Mouse (Mus musculus) brain, embryonic 18.5 days (tissue): ENCODE measurements around the gene Foxd4.
"Not testable (repeated sequence)": the region's sequence is repeated elsewhere in the genome, so short reads cannot be mapped to it uniquely, and the experiment has no call there.

Experiments used
- DNase-seq: peaks from one replicate; pipeline ENCODE4 v3.0.0-alpha.2; 2012; ENCODE audit warnings: low read depth, low spot score

Foxd4 gene

GRCm38 (mm10) chr19:24875129-24875870, 25.7 kb downstream of the Foxd4 start, which contains the start of gene Gm10053:
TSS of gene Gm10053 (plus strand) at chr19:24875686.
- DNase-seq, result not testable (repeated sequence)

GRCm38 (mm10) chr19:24873873-24874272, 27.1 kb downstream of the Foxd4 start:
- no peak for DNase-seq

GRCm38 (mm10) chr19:24871037-24871635, 29.9 kb downstream of the Foxd4 start:
- DNase-seq, result peak; percentile 34

GRCm38 (mm10) chr19:24865436-24865835, 35.6 kb downstream of the Foxd4 start:
- DNase-seq, result no peak

GRCm38 (mm10) chr19:24861612-24862451, 39.2 kb downstream of the Foxd4 start, which contains the start of gene Pgm5:
TSS of gene Pgm5 (minus strand) at chr19:24861855.
- DNase-seq, result no peak

- DNase-seq, result no peak
Observed at GRCm38 (mm10) chr19:24861276-24861611, 39.8 kb downstream of the Foxd4 start.

- DNase-seq, result no peak
Observed at GRCm38 (mm10) chr19:24851456-24852315, 49.3 kb downstream of the Foxd4 start.
